Mouse (Mus musculus) intestine, embryonic 16.5 days (tissue): Measurements from ENCODE around the gene Smok2b. TPM values are rescaled to one million over a fixed set of nuclear protein-coding genes. Genes with fewer than 3 reads are reported as not detected.
"Not testable (repeated sequence)": the region's sequence is repeated elsewhere in the genome, so short reads cannot be mapped to it uniquely, and the experiment has no call there.

Experiments
- ATAC-seq: fragments of 200-750 bp; cut with Nextera tagmentation; 2 replicates; pipeline ENCODE4 v1.8.0; 2017; ENCODE audit warnings: moderate TSS enrichment, moderate library complexity
- H3K27ac ChIP-seq: fragments of 300-500 bp; sonication (generic); 2 replicates; pipeline ENCODE4 v1.5.1; 2014; ENCODE audit warnings: mild to moderate bottlenecking, low read length
- H3K27me3 ChIP-seq: fragments of 300-500 bp; sonication (generic); replicated peaks from 2 replicates; pipeline ENCODE4 v1.6.1; 2014; ENCODE audit warnings: low read length, control low read depth, mixed read lengths; ENCODE audit not compliant: control insufficient read depth, insufficient read depth
- H3K36me3 ChIP-seq: fragments of 300-500 bp; sonication (generic); 2 replicates; pipeline ENCODE4 v1.6.1; 2014; ENCODE audit warnings: low read length, control low read depth; ENCODE audit not compliant: control insufficient read depth, insufficient read depth
- H3K4me1 ChIP-seq: fragments of 300-500 bp; sonication (generic); 2 replicates; pipeline ENCODE4 v1.6.1; 2014; ENCODE audit warnings: low read length, control low read depth, mixed read lengths; ENCODE audit not compliant: control insufficient read depth, insufficient read depth
- H3K4me2 ChIP-seq: fragments of 300-500 bp; sonication (generic); 2 replicates; pipeline ENCODE4 v1.6.1; 2014; ENCODE audit warnings: low read depth, low read length, control low read depth
- H3K4me3 ChIP-seq: fragments of 300-500 bp; sonication (generic); 2 replicates; pipeline ENCODE4 v1.5.1; 2014; ENCODE audit warnings: mild to moderate bottlenecking, low read length
- H3K9ac ChIP-seq: fragments of 300-500 bp; sonication (generic); 2 replicates; pipeline ENCODE4 v1.6.1; 2014; ENCODE audit warnings: low read depth, low read length
- H3K9me3 ChIP-seq: fragments of 300-500 bp; sonication (generic); 2 replicates; pipeline ENCODE4 v1.6.1; 2016; ENCODE audit warnings: low read length, control low read depth; ENCODE audit not compliant: control insufficient read depth
- WGBS: fragments of 180-500 bp; shearing (Covaris S2); extraction: QIAGEN DNeasy Blood & Tissue Kit; methylation state at CpG from one replicate; pipeline ENCODE4 v1.1.7; 2014; 5-methylcytosine and 5-hydroxymethylcytosine counted together
- polyA plus RNA-seq: library from polyadenylated mRNA; unstranded; fragments of >200 nt; fragmentation: Nextera tagmentation; extraction: Ambion mirVana; gene quantifications from 2 replicates; pipeline ENCODE4 v1.2.1, GENCODE M21; 2015

The Smok2b gene
- polyA plus RNA-seq, 1 experiment from 2014 or later, result not detected

DNA sequence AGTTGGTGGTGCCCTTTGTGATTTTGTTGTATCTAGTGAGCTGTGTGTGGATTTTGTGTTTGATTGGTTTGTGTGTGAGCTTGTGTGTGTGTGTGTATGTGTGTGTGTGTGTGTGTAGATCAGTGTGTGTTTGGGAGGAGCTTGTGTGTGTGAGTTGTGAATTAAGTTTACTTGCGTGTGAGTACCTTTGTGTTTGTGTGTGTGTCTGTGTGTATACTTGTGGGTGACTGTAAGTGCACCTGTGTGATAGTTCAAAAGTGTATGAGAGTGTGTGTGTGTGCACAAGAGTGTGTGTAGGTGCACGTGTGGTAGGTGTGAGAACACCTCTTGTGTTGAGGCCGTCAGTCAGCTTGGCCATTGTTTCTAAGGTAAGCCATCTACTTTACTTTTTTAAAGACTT lies 9.2 kb upstream of the Smok2b start, which contains the start of gene Smok2a:
TSS of gene Smok2a (plus strand) at position 301 of the 400 bp plus-strand sequence.
- Histone ChIP-seq H3K27me3 (no peaks in the 10 kb centered on the region), H3K4me3 (no peak within 1 kb of the TSS), H3K9me3 (peaks cover 34% of the 10 kb centered on the region), H3K9ac (no peak within 1 kb of the TSS), H3K4me1 (no peaks in the 10 kb centered on the region), H3K4me2 (no peak within 1 kb of the TSS), H3K27ac (no peak within 1 kb of the TSS), H3K36me3 (no peaks in the 10 kb centered on the region)
- WGBS, result 83% methylated on average over 3 of the region's 3 CpGs
- no peak for ATAC-seq

DNA sequence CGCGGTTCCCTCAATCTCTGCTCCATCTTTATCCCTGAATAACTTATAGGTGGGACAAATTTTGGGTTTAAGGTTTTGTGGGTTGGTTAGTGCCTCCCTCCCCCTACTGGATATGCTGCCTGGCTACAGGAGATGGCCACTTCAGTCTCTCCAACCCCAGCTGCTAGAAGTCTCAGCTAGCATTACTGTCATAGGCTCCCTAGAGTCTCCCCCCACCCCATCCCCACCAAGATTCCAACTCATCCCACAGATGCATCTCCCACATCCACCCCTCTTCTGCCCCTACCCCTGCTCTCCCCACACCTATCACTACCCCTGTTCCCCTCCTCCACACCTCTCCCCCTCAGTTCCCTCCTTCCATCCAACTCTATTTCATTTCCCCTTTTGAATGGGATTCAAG lies 8.1 kb upstream of the Smok2b start:
- not testable (repeated sequence) for ATAC-seq, H3K27ac ChIP-seq, H3K27me3 ChIP-seq, H3K4me3 ChIP-seq, H3K36me3 ChIP-seq, H3K9ac ChIP-seq, H3K4me2 ChIP-seq, H3K4me1 ChIP-seq
- peaks cover 34% of the 10 kb centered on the region for H3K9me3 ChIP-seq
- 89% methylated on average over 2 of the region's 2 CpGs for WGBS

DNA sequence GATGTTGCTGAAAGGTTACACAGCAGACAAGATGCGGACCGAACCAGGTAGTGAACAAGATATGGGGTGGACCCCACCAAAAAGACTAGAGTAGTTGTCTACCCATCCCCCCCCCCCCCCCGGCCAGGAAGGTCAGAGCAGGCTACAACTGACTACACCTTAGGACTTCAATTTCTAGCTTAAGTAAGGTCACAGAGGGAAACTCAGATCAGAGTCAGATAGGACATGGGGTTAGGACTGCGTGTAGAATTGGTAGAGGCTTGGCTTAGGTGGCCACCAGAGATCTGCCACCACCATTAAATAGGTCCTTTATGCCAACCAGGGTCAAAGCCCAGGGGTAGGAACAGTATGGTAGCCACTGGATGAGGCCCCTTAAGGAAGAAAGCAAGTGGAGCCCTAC lies 9.4 kb downstream of the Smok2b start:
- H3K4me2 ChIP-seq, H3K27me3 ChIP-seq, H3K36me3 ChIP-seq, H3K27ac ChIP-seq, ATAC-seq, H3K9ac ChIP-seq, H3K4me3 ChIP-seq, H3K4me1 ChIP-seq: not testable (repeated sequence)
- H3K9me3 ChIP-seq, result peaks cover 24% of the 10 kb centered on the region
- 89% methylated on average over 4 of the region's 4 CpGs for WGBS

DNA sequence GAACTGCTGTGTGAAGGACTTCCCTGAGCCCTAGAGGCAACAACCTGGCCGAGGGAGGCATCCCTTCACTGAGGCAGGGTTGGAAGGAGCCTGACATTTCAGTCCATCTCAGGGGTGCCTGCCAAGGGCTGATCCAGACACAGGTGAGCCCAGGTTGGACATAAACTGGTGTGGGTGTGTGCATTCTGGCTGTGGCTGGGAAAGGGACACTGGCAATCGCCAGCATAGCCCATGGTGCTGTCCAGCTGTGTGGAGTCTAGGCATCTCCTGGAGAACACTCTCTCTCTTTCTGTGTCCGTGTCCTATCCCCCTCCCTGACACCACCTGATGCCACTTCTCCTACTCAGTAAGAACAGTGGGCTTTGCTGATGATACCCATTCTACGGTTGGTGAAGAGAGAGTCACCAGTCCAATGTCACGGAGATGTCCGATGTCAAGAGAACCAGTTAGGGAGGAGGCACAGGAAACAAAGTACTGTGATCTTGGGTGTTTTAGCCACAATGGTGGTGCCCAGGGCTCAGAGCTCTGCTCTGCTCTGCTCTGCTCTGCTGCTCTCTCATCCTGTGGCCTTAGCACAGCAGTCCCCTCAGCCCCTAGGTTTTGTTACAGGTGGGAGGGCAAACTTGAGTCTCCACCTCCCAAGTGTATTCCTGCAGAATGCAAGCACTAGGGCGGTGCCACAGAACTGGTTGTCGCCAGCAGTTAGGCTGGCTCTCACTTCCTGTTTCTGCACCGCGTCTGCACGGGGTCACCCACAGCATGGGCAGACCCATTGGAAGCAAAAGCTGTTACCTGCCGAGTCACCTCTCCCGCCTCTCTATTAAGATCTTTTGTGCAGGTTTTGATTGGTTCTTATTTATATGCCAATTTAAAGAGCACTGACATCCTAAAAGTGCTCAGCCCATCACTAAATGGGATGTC lies 11.0 kb downstream of the Smok2b start:
- WGBS, result 88% methylated on average over 7 of the region's 13 CpGs

DNA sequence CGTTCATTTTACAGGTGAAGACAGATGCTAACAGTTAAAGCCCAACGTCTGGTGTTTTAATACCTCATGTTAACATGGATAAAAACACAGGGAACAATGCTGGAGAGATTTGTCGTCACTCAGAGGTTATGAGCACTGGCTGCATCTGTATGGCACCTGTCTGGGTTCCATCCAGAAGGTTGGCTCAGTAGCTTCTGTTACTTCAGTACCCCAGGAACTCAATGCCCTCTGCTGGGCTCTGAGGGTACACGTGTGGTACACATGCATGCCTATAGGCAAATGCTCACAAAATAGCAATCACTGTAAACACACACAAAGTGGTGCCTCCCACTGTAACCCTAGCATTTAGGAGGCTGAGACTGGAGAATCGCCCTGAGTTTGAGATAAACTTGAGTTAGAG lies 24.7 kb downstream of the Smok2b start:
- H3K9me3 ChIP-seq, H3K4me3 ChIP-seq, H3K36me3 ChIP-seq, H3K4me2 ChIP-seq, H3K27ac ChIP-seq, H3K9ac ChIP-seq, ATAC-seq, H3K27me3 ChIP-seq, H3K4me1 ChIP-seq: not testable (repeated sequence)
- 73% methylated on average over 1 of the region's 5 CpGs for whole genome bisulfite sequencing

More for the DNA sequence above, 11.0 kb downstream of the Smok2b start:
- not testable (repeated sequence) for H3K27ac ChIP-seq, H3K4me1 ChIP-seq, H3K4me2 ChIP-seq, H3K27me3 ChIP-seq, H3K9ac ChIP-seq, ATAC-seq, H3K4me3 ChIP-seq, H3K36me3 ChIP-seq
- H3K9me3 ChIP-seq, result peaks cover 17% of the 10 kb centered on the region

Other genes starting within 250 kb of the Smok2b start
- gene Wtap, start 236.1 kb upstream of the Smok2b start, polyA plus RNA-seq, result 86.6 and 96.8 TPM in 2 replicates
- 191 and 196 TPM in 2 replicates for gene Sod2, start 223.4 kb upstream of the Smok2b start, polyA plus RNA-seq
- not detected in 2 replicates for gene Gpr31b, start 178.0 kb upstream of the Smok2b start, polyA plus RNA-seq
- gene Tcp10b, start 169.2 kb upstream of the Smok2b start, polyA plus RNA-seq, result 0.16 and 0.21 TPM in 2 replicates
- gene Unc93a, start 98.4 kb upstream of the Smok2b start, polyA plus RNA-seq, result not detected in 2 replicates
- gene Smok2a, start 9.1 kb upstream of the Smok2b start, polyA plus RNA-seq, result not detected in 2 replicates
- not detected in 2 replicates for gene Tcp10c, start 124.3 kb downstream of the Smok2b start, polyA plus RNA-seq